Mouse (Mus musculus) olfactory bulb, adult 2 months (tissue): ENCODE measurements around the gene Ifna16.

Experiments used
- CTCF ChIP-seq: fragments of 200-500 bp; IDR thresholded peaks from 2 replicates; pipeline ENCODE4 v1.5.1; 2012; ENCODE audit warnings: low read depth, mild to moderate bottlenecking, low read length, moderate library complexity; ENCODE audit not compliant: insufficient read depth
- POLR2A ChIP-seq: fragments of 200-500 bp; IDR thresholded peaks from 2 replicates; pipeline ENCODE4 v1.6.1; 2012; ENCODE audit warnings: mild to moderate bottlenecking, low read depth, low read length, moderate library complexity; ENCODE audit not compliant: insufficient read depth

DNA sequence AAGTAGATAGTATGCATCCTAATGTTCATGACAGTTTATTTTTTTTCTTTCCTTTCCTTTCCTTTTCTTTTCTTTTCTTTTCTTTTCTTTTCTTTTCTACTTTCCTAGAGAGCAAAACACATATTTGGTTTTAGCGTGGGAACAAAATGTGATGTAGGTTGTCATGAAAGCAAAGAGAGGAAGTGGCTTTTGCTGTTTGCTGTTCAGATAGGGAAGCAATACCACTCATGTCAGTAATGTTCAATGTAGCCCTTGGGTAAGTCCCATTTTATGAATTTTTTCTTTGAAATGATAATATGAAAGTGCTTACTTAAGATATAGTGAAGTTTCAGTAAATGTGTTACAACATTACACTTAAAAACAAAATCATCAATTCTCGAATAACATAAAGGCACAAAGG is 16.7 kb upstream of the Ifna16 start:
- no peak for TF ChIP-seq CTCF
- TF ChIP-seq POLR2A = no peak
